Mouse (Mus musculus) midbrain, embryonic 16.5 days (tissue): ENCODE data around the gene Snapc2. TPM values are rescaled to one million over a fixed set of nuclear protein-coding genes. Genes with fewer than 3 reads are reported as not detected.

Experiments used
- ATAC-seq: fragments of 200-750 bp; cut with Nextera tagmentation; 2 replicates; pipeline ENCODE4 v1.8.0; 2017; ENCODE audit warnings: moderate TSS enrichment
- H3K27ac ChIP-seq: fragments of 300-500 bp; sonication (generic); 2 replicates; pipeline ENCODE4 v1.5.1; 2014; ENCODE audit warnings: mild to moderate bottlenecking, low read length, mixed read lengths
- H3K27me3 ChIP-seq: fragments of 300-500 bp; sonication (generic); 2 replicates; pipeline ENCODE4 v1.6.1; 2014; ENCODE audit warnings: low read depth, low read length, mixed read lengths; ENCODE audit not compliant: control insufficient read depth, insufficient read depth
- H3K36me3 ChIP-seq: fragments of 300-500 bp; sonication (generic); 2 replicates; pipeline ENCODE4 v1.6.1; 2014; ENCODE audit warnings: mild to moderate bottlenecking, low read length, moderate library complexity, mixed read lengths; ENCODE audit not compliant: control insufficient read depth, insufficient read depth
- H3K4me1 ChIP-seq: fragments of 300-500 bp; sonication (generic); 2 replicates; pipeline ENCODE4 v1.6.1; 2014; ENCODE audit warnings: mild to moderate bottlenecking, low read length, mixed read lengths; ENCODE audit not compliant: control insufficient read depth, insufficient read depth
- H3K4me2 ChIP-seq: fragments of 300-500 bp; sonication (generic); 2 replicates; pipeline ENCODE4 v1.6.1; 2014; ENCODE audit warnings: mild to moderate bottlenecking, low read length, mixed read lengths
- H3K4me3 ChIP-seq: fragments of 300-500 bp; sonication (generic); 2 replicates; pipeline ENCODE4 v1.5.1; 2014; ENCODE audit warnings: low read depth, mild to moderate bottlenecking, low read length, moderate library complexity, mixed read lengths
- H3K9ac ChIP-seq: fragments of 300-500 bp; sonication (generic); 2 replicates; pipeline ENCODE4 v1.6.1; 2014; ENCODE audit warnings: low read depth, low read length, mixed read lengths
- H3K9me3 ChIP-seq: fragments of 300-500 bp; sonication (generic); replicated peaks from 2 replicates; pipeline ENCODE4 v1.6.1; 2014; ENCODE audit warnings: mild to moderate bottlenecking, low read length, mixed read lengths; ENCODE audit not compliant: control insufficient read depth, poor library complexity, severe bottlenecking
- WGBS: fragments of 180-500 bp; shearing (Covaris S2); extraction: QIAGEN DNeasy Blood & Tissue Kit; methylation state at CpG from one replicate; pipeline ENCODE4 v1.1.7; 2014; 5-methylcytosine and 5-hydroxymethylcytosine counted together
- polyA plus RNA-seq: library from polyadenylated mRNA; unstranded; fragments of >200 nt; fragmentation: Nextera tagmentation; extraction: Ambion mirVana; gene quantifications from 2 replicates; pipeline ENCODE4 v1.2.1, GENCODE M21; 2015

The Snapc2 gene
- polyA plus RNA-seq, 1 experiment from 2014 or later = 62.9 TPM

- Histone ChIP-seq H3K9ac (peak overlapping the region; percentile 75), H3K4me1 (peaks cover 39% of the 10 kb centered on the region), H3K4me2 (peak overlapping the region; percentile 98), H3K4me3 (peak overlapping the region; percentile 52), H3K9me3 (no peaks in the 10 kb centered on the region; the same call in 1 of the 2 replicates), H3K27ac (peak overlapping the region; percentile 58), H3K36me3 (peaks cover 12% of the 10 kb centered on the region), H3K27me3 (no peaks in the 10 kb centered on the region)
- WGBS = 15% methylated on average over 33 of the region's 33 CpGs
- no peak for ATAC-seq
Measured at GRCm38 (mm10) chr8:4214006-4214980, 38.6 kb upstream of the Snapc2 start.

GRCm38 (mm10) chr8:4216296-4216695 is 36.6 kb upstream of the Snapc2 start:
- H3K4me2 ChIP-seq = peak overlapping the region; percentile 98
- no peaks in the 10 kb centered on the region for H3K9me3 ChIP-seq
- H3K27me3 ChIP-seq = no peaks in the 10 kb centered on the region
- peaks cover 39% of the 10 kb centered on the region for H3K4me1 ChIP-seq
- peak; percentile 12 for ATAC-seq
- peak overlapping the region; percentile 53 for H3K4me3 ChIP-seq
- WGBS = 2% methylated on average over 18 of the region's 18 CpGs
- no peaks in the 10 kb centered on the region; the same call in 1 of the 2 replicates for H3K36me3 ChIP-seq
- peak overlapping the region; percentile 96 for H3K27ac ChIP-seq
- H3K9ac ChIP-seq = peak overlapping the region; percentile 85

DNA sequence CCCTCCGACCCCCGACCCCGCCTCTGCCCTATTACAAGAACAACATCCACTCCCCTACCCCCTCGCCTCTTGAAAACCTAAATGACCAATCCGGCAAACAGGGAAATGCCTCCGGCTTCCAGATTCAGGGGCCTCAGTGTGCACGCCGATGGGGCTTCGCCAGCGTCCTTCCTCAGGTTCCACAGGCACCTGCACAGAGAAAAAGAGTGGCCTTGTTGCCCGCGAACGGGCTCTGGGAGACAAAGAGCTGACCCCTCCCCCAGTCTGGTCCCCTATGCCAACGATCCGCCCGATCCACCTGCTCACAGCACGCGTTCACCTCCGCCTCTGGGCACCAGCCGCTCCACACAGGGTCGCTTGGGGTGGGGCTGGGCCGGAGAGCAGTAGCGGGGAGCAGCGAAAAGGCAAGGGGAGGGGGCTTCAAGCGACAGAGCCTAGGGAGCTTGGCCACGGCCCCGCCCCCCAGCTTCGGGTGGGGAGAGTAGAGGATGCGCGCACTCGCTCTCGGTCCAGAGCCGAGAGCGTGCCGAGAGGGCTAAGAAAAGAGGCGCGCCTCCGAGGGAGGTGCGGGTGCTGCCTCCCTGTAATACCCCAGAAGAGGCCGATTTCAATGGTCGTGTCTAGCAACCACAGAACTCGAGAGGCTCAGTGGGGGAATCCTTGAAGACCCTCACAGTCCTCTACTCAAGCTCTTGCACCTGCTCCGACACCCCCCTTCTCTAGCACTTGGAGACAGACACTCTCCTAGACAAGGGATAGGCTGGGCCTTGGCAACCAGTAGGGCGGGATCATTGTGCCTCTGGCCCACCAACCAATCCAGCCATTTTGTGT is 35.9 kb upstream of the Snapc2 start, which contains the start of gene Prr36:
TSS of gene Prr36 (minus strand) at position 669 of the 831 bp plus-strand sequence.
- peak within 1 kb of the TSS; percentile 96 for H3K27ac ChIP-seq
- H3K4me3 ChIP-seq = peak within 1 kb of the TSS; percentile 53
- H3K27me3 ChIP-seq = no peaks in the 10 kb centered on the region
- H3K4me1 ChIP-seq = peaks cover 39% of the 10 kb centered on the region
- H3K36me3 ChIP-seq = no peaks in the 10 kb centered on the region; the same call in 1 of the 2 replicates
- H3K4me2 ChIP-seq = peak within 1 kb of the TSS; percentile 98
- peak within 1 kb of the TSS; percentile 85 for H3K9ac ChIP-seq
- ATAC-seq = peak; percentile 91
- no peaks in the 10 kb centered on the region for H3K9me3 ChIP-seq
- WGBS = under 1% methylated on average over 44 of the region's 44 CpGs

- Histone ChIP-seq H3K27me3 (no peaks in the 10 kb centered on the region), H3K36me3 (no peaks in the 10 kb centered on the region), H3K4me2 (no peak overlapping the region), H3K27ac (no peak overlapping the region), H3K4me1 (peaks cover 20% of the 10 kb centered on the region), H3K4me3 (no peak overlapping the region), H3K9me3 (no peaks in the 10 kb centered on the region), H3K9ac (no peak overlapping the region)
- WGBS = 96% methylated on average over 3 of the region's 3 CpGs
- ATAC-seq = no peak
Measured at GRCm38 (mm10) chr8:4219617-4220016, 33.3 kb upstream of the Snapc2 start.

DNA sequence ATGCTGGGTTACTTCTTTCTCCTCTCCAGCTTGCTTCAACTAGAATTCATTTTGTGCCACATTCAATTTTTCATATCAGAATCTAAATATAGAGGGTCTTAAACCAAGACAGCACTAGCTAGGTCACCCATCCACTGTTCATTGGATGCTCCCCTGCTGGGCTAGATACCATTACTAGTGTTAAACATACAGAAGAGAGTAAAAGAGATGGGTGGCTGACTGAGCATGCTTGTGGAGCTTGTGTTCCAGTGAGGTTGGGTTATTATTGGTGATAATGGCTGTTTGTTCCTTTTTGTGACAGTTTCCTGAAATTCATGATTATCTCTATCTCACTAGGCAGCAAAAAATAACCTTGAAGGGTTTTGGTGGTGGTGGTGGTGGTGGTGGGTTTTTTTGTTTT is 30.8 kb upstream of the Snapc2 start:
- H3K4me1 ChIP-seq = peaks cover 8% of the 10 kb centered on the region; the same call in 1 of the 2 replicates
- H3K9me3 ChIP-seq = no peaks in the 10 kb centered on the region
- H3K27ac ChIP-seq = no peak overlapping the region
- no peak overlapping the region for H3K4me3 ChIP-seq
- no peak overlapping the region for H3K9ac ChIP-seq
- no peak for ATAC-seq
- H3K27me3 ChIP-seq = peaks cover 9% of the 10 kb centered on the region; the same call in 1 of the 2 replicates
- H3K4me2 ChIP-seq = no peak overlapping the region
- no peaks in the 10 kb centered on the region for H3K36me3 ChIP-seq

- Histone ChIP-seq H3K4me2 (peak overlapping the region; percentile 35), H3K4me1 (0 out of 2 replicates have a peak, but pooled peaks cover 2% of the 10 kb centered on the region), H3K27ac (no peak overlapping the region), H3K4me3 (peak overlapping the region; percentile 3; the same call in 1 of the 2 replicates), H3K27me3 (peaks cover 12% of the 10 kb centered on the region; the same call in 1 of the 2 replicates), H3K36me3 (no peaks in the 10 kb centered on the region), H3K9me3 (no peaks in the 10 kb centered on the region), H3K9ac (no peak overlapping the region)
- 27% methylated on average over 4 of the region's 4 CpGs for WGBS
- 0 out of 2 replicates have a peak, but pooled peaks have one; percentile 21 for ATAC-seq
Measured at GRCm38 (mm10) chr8:4226323-4226722, 26.6 kb upstream of the Snapc2 start.

GRCm38 (mm10) chr8:4226739-4227347 is 26.0 kb upstream of the Snapc2 start, which contains the start of gene Lrrc8e:
Gene Lrrc8e, plus strand, starts transcription at chr8:4226827.
- H3K4me2 ChIP-seq = peak within 1 kb of the TSS; percentile 35
- no peaks in the 10 kb centered on the region for H3K9me3 ChIP-seq
- peak within 1 kb of the TSS; percentile 3; the same call in 1 of the 2 replicates for H3K4me3 ChIP-seq
- peak; percentile 39; the same call in 1 of the 2 replicates for ATAC-seq
- WGBS = 2% methylated on average over 30 of the region's 33 CpGs
- 0 out of 2 replicates have a peak, but pooled peaks cover 2% of the 10 kb centered on the region for H3K4me1 ChIP-seq
- no peak within 1 kb of the TSS for H3K27ac ChIP-seq
- H3K27me3 ChIP-seq = peaks cover 12% of the 10 kb centered on the region; the same call in 1 of the 2 replicates
- no peaks in the 10 kb centered on the region for H3K36me3 ChIP-seq
- H3K9ac ChIP-seq = no peak within 1 kb of the TSS

DNA sequence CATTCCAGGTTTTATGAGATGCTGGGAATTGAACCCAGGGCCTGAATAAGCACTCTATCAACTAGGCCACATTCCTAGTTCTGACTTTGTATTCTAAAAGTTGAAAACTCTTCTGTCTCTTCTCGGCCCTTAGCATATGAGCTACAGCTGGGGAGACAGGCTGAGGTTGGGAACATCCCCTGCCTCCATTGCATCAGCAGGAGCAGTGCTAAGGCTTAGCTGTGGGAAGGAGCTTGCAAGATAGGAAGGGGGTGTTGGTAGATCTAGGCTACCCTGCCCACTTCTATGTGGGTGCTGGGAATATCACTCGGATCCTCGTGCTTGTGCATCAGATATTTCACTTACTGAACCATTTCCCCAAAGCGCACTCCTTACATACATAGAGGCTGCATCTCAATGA is 25.0 kb upstream of the Snapc2 start:
- Histone ChIP-seq H3K27ac (no peak overlapping the region), H3K36me3 (no peaks in the 10 kb centered on the region), H3K4me1 (0 out of 2 replicates have a peak, but pooled peaks cover 2% of the 10 kb centered on the region), H3K4me3 (no peak overlapping the region), H3K9ac (no peak overlapping the region), H3K4me2 (no peak overlapping the region), H3K9me3 (no peaks in the 10 kb centered on the region), H3K27me3 (peaks cover 12% of the 10 kb centered on the region; the same call in 1 of the 2 replicates)
- 91% methylated on average over 4 of the region's 4 CpGs for WGBS
- ATAC-seq = no peak
